Comparison of ENCODE assay signal across 20 mouse cellular contexts in genomic region chr10:46576127-46576526, GRCm38 (mm10).
DNase-seq lines count a peak whose midpoint lies in the region; ATAC-seq lines count a peak whose summit lies in the region.
"Had no signal": no experiment of that assay in that cellular context is flagged by ENCODE, and none has a peak within 500 bp of the region (broad histone marks: within the 10 kb centered on the region; RNA-seq: fewer than 3 reads in every experiment).

No protein-coding gene starts in this region.

- ATAC-seq in frontal cortex, adult (ENCODE audit: low TSS enrichment) = peak; percentile 99
- ATAC-seq: activated CD4-positive, CD25-positive, alpha-beta regulatory T cell, adult 4 months; CD4-positive, CD25-positive, alpha-beta regulatory T cell, adult 4 months; Patski had no signal

- no peak for DNase-seq in frontal cortex, adult 2 months (ENCODE audit: extremely low spot score in 1 of 2, low spot score in 1 of 2)
- DNase-seq in brain, adult 2 months (ENCODE audit: low read depth, low spot score) = peak; percentile 19
- peak; percentile 13 for DNase-seq in telencephalon, adult 2 months (ENCODE audit: low read depth, low spot score)
- DNase-seq in spleen, adult 12 weeks (ENCODE audit: low spot score) = no peak
- DNase-seq in testis, postnatal 14 days (ENCODE audit: low spot score) = no peak
- DNase-seq: adrenal gland, adult 2 months; adrenal gland, adult 8-10 months; adrenal gland, postnatal 10 days; adrenal gland, postnatal 14 days; adrenal gland, postnatal 25 days; adrenal gland, postnatal 36 days; B cell, adult 2 months; cerebellum, adult 11 months; cerebellum, adult 11-12 months; cerebellum, adult 18-20 months; cerebellum, adult 2 months had no signal

Comparison
In these comparisons a context has a peak if more than half of its experiments do, and no peak if none do; other contexts are left out.
1. DNase-seq: peak in brain, adult 2 months (single experiment) and telencephalon, adult 2 months (single experiment); none in frontal cortex, adult 2 months (0 of 2), spleen, adult 12 weeks (single experiment) and testis, postnatal 14 days (single experiment).